Mouse (Mus musculus) left cerebral cortex, adult 18-20 months (tissue): ENCODE measurements around the gene Far2. TPM values are rescaled to one million over a fixed set of nuclear protein-coding genes. Genes with fewer than 3 reads are reported as not detected.

Experiments
- DNase-seq, 2 experiments: peaks; one replicate each; pipeline ENCODE4 v3.0.0; 2021 to 2022; ENCODE audit warnings: low spot score in 2 of 2, mixed read lengths in 1 of 2
- long read RNA-seq, 2 experiments: library from polyadenylated mRNA; stranded (forward); transcript quantifications; one replicate each; pipeline ENCODE4 v2.0.0; 2021
- total RNA-seq, 2 experiments: library from RNA; stranded (reverse); gene quantifications; 2 replicates each; pipeline ENCODE4 v1.2.3; 2021

Gene Far2
- total RNA-seq, result 10 to 100 TPM; 19.4 to 20.1 TPM
- long read RNA-seq, experiment 1, transcript Far2-201 (12 exons, 3,480 nt), result major isoform, 11 of 19 reads
- long read RNA-seq, experiment 1, partial matches to known transcripts, result 2 of 19 reads
- long read RNA-seq, experiment 1, other reads (novel, unspliced or antisense), result 6 of 19 reads
- long read RNA-seq, experiment 2, transcript Far2-201 (12 exons, 3,480 nt), result major isoform, 12 of 16 reads
- long read RNA-seq, experiment 2, partial matches to known transcripts, result 1 of 16 reads
- long read RNA-seq, experiment 2, other reads (novel, unspliced or antisense), result 3 of 16 reads

DNA sequence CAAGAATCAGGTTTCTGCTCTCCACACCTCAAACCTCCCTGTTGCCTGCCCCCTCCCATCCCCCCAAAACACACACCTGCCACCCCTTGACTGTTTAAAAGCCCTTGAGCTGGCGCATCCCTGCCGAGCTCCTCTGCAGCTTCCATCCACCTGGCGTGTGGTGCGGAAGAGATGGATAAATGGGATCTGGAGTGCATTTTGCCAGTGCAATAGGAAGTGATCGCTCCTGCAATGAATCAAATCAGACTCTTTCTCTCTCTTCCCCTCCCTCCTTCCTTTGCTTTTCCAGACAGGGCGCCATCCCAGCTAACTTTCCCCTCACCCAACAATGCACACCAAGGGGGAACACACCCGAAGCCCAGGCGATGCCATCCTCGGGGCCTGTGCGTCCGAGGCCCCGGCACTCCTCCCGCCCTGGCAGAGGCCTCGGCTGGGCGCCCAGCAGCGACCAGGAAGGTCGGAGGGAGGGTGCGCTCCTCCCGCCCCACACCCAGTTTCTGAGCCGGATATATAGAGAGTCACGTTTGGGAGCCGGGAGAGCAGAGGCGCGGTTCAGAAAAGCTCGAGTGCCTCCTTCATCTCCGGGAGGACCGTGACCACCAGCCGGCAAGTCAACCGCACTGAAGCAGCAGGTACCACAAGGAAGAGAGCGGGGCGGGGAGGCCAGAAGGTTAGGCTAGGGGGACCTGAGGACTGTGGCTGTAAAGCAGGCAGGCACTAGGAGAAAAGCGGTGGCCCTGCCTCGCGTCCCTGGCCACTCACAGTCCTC, at the start of gene Far2:
TSS of gene Far2 (plus strand) at position 379 of the 769 bp plus-strand sequence.
- DNase-seq, result peak; percentile 28 to 45

DNA sequence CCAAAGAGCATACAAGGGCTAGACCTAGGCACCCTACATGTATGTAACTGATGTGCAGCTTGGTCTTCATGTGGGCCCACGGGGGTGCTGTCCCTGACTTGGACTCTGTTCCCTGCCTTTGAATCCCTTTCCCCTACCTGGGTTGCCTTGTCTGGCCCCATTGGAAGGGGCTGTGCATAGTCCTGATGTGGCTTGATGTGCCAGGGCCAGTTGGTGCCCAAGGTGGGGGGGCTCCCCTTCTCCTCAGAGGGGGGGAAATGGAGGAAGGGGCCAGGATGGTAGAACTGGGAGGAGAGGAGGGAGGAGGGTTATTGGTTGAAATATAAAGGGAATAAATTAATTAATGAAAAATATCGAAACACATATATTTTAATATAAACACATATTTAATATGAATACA, 46.6 kb upstream of the Far2 start:
- no peak for DNase-seq

DNA sequence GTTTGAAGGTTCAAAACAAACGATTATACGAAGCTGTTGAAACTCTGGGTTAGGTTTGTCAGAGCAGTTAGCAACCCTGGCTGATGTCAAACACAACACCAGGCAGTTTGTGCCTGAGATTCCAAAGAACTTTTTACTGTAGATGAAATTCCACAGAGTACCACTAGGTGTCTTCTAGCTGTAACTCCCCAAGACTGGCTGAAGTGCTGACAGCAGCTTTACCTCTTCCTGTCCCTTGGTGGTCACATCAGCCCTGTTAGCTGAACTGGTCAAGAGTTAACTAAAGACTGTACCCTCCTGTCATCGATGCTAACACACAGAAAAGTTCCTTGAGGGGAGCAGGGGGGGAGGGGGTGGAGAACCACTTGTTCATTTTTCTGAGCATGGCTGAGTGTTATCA, 46.0 kb upstream of the Far2 start:
- DNase-seq, result no peak

DNA sequence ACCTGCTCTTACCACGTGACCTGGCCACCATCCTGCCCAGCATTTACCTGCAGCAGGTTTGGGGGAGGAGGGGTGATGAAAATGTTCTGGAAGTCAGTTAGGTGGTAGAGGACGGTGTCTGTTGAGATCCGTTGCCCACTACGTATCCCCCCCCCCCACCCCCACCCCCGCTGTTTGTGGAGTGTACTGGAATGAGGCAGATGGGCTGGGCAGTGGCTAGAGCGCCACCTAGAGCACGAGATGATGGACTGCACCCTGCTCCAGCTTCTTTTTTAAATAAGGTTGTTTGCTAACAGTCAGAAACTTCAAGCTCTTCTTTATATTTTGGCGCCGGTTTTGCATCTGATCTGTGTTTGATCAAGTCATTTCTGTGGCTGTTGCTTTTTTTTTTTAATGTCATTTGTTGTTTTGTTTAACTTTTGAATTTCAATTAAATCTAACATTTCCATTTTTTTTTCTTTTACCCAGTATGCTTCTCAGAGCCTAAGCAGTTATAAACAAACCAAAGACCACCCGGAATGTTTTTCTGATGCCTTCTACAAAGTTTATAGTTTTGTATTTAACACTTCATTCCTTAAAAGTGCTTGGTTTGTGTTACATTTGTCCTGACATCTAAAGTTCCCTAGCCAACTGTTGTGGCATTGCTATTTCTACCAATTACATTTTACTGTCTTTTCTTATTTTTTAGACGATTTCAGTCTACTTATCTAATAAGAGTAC, 40.8 kb upstream of the Far2 start:
- no peak for DNase-seq

DNA sequence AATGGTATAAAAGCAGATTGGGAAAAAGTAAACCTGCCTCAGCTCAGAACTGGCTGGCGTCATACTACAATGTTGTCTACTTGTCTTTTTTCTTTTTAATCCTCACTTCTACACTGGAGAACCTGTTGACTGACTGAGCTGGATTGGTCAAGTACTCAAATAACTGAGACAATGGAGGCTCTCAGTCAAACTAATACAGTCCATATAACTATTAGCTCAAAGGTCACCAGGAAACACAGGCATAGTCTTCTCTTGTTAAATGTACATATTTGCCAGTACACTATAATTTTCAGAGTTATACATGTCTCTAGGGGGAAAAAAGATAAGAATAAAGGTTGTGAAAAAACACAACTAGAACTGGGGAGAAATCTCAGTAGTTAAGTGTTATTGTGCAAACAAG, 6.3 kb upstream of the Far2 start:
- DNase-seq, result no peak

DNA sequence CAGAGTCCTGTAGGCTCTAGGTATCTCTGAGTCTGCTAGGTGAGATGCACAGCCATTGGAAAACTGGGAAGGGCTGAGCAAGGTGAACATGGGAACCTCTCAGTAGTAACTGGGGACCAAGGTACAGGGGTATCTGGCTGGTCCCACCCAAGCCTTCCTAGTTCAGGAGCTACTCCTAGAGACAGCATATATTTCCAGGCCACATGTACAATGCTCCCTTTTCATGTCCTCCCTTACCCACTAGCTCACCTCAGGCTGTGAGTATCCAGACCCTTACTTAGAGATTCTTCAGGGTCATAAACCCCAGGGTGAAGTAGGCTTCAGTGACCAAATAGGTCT, 560 bp downstream of the Far2 start:
- no peak for DNase-seq

DNA sequence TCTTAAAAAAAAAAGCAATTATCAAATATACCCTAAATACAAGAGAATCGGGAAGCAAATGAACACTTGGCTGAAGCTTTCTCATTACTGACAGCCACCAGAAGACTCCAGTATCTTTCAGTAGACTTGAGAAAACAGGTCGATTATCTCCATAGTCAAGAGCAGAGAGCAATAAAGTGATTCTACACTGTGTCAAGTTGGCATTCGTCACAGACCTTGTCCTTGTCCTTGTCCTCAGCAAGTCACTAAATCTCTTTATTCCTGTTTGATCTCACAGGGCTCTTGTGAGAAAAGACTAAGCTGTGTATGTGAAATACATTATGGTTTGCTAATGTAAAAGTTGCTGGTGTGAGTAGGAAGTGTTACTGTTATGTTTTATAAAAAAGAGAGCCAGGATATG, 16.1 kb downstream of the Far2 start:
- DNase-seq, result no peak

DNA sequence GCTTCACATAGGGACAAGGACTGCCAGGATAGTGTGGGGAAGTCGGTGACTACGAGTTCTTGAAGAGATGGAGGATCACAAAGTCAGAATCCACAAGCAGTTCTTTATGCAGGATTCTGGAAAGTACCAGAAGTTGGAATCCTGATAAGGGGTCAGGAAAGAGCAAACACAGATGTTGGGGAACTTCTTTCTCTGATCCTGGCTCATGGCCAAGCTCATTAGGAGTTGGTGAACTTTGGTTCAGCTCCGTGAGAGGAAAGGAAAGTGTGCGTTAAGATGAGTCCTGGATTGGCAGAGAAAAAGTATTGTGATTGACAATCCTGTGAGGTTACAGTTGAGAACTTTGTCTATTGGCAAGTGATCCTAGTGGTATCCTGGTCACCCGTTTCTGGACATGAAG, 19.2 kb downstream of the Far2 start:
- no peak for DNase-seq

DNA sequence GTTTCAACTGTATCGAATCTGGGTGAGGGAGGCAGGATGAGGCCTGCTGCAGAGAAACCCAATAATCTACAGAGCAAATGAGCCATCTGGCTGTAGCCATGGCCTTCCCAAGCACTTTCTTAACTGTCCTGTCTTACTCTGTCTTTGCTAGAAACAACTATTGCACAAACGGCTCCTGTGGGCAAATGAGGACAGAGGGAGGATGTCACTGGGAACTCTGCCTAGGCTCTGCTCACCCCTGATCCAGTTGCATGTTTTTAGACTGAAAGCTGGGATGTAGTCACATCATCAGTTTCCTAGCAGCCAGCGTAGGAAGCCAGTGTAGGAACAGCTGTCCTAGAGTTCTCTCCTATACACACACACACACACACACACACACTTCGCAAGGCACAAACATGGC, 21.7 kb downstream of the Far2 start:
- no peak for DNase-seq

DNA sequence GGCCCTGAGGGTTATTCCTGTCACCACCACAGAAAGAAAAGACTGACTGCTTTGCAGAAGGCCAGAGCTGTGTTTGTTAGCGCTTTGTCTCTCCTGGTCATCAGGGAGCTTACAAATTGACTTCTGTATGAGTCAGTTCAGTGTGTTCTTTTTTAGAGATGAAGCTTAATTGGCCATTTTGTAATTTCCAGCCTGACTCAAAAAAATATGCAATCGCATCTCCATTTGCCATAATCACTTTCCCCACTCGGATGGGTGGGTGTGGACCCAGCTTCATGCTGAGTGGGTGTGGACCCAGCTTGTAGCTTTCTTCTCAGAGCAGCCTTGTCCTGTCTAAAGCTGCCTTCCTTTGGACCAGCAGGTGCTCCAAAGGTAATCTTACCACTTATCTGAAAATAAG, 26.5 kb downstream of the Far2 start:
- no peak for DNase-seq

DNA sequence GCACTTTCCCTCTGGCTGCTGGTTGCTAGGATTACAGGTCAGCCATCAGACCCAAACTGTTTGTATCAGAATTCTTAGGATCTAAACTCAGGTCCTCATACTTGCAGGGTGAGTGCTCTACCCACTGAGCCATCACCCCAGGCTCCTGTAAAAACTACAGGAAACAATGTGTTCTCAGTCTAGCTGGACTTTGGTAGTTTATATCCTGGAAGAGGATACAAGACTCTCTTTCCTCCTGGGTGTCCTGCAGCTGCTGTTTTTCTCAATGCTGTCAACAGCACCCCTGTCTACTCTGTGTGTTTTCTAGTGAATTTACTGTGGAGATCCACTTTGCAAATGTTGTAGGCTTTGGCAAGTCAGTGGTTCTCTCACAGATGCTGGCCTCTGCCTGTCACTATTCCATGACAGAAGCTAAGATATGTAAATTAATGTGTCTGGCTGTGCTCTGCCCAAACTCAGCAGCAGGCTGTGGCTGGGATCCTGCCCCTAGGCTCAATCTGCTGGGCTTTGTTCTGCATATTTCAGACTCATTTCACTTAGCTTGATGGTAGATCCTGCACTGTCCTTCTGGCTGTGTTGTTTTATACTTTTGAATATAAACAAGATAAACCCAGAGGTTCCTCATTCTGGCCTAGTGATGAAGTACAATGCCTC, 27.3 kb downstream of the Far2 start:
- no peak for DNase-seq

DNA sequence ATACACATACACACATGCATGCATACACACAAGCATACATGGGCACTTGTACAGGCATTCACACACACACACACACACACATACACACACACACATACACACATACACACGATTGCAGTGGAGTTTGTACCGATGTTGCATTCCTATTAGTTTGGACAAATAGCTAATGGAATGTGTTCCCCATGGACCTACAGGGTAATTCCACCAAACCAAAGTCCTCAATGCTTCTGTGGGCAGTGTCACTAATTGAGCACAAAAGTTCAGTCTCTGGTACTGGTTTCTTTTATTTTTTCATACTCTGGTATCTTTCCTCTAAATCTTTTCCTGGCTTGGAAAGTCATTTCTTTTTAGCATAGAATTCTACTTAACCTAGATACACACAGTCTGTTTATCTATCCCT, 36.8 kb downstream of the Far2 start:
- DNase-seq, result no peak

DNA sequence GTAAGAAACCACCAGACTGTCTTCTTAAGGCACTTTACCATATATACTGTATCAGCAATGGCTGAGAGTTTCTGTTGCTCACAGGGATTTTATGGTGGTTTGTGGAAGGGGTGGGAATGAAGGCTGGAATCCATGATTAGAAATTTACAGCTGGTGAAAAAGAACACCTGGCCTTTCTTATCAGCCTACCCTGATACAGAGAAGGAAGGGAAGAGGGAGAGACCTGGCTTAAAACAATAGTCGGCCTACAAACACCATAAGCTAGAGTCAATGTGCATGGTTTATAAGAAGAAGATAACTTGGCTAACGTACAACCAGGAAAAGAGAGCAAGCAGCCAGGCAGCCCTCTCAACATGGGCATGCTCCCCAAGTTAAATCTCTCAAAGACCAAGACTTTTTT, 37.3 kb downstream of the Far2 start:
- no peak for DNase-seq

DNA sequence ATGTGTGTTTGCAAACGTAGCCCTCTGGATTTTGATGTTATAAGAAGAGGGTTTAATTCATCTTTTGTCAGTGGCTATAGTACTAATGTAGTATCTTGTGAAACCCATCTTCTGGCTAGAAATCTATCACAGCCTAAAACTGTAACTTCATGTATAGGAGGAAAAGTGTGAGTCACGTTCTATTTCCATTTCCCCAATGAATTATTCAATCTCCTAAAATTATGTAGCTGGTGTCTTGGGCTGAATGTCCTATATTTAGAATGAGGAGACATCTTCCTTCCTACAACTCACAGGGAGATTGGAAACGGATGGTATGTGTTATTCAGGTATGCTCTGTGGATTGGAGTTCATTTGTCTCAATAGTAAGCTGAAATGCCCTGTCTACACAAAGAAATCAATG, 50.0 kb downstream of the Far2 start:
- DNase-seq, result no peak

DNA sequence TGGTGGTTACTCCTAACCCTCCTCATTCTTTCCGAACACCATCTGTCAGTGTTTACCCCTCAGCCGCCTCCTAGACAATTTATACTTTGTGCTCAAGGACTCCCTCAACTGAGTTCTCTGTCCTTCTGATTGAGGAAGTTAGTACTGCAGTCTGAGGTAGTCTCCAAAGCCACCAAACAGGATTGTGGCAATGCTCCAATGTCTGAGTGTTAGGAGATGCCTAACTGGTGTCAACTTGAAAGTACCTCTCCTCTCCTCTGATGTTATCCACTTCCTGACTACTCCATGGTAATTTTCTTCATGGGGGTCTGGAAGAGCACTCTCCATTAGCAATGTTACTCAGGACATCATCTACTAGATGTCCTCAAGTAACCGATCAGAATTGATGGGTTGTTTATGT, 54.9 kb downstream of the Far2 start:
- no peak for DNase-seq

DNA sequence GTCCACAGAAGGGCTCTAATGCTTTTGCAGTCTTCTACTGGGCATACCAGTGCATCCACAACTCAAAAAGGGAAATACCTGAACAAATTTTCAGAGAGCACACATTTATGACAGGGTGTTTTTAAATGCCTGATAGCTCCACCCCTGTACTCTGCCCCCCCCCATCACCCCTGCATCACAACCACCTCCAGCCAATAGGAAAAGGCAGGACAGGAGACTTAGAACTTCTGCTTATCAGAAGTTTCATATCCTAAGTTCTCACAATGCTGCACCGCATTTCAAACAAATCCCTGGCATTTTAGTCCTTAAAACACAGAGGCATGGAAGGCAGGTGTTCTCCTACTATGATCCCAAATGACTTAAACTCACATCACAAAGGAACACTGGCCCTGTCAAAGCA, 55.4 kb downstream of the Far2 start:
- DNase-seq, result no peak

DNA sequence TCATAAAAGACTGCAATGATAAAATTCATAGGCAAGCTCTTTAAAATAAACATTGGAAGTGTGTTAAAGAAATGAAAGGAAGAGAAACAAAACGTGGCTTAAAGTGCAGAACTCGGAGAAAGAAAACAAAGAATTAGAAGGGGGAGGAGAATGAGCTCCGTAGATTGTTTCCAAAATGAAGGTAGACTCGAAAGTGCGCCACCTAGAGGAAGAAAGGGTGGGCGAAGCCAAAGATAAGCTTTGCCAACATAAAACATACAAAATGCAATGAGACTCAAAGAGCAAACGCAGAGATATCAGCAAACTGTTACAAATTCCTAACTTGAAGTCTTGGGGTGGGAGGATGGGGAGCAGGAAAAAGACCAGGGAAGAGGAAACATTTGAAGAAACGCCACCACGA, 57.2 kb downstream of the Far2 start:
- no peak for DNase-seq

DNA sequence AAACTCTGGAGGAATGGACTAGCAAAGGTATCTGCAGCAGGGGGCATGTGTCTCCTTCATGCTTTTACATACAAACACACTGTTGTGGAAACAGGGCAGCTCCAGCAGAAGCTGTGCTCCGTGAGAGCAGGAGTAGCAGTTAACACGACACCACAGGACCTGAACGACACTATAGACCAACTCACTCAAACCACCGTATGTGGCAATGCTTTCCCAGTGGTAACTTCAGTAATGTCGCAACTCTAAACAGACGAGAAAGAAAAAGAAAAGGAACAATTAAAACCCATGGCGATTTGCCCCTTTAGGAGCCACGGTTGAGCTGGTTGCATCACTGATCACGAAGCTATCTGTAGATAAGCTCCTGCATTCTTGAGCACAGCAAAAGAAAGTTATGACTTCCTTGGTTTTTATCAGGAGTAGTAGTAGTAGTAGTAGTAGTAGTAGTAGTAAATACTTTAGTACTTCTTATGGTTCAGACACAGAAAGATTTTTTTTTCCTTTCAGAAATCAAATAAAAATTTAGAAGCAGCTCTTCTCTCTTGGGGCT, 58.7 kb downstream of the Far2 start:
- DNase-seq, result no peak

DNA sequence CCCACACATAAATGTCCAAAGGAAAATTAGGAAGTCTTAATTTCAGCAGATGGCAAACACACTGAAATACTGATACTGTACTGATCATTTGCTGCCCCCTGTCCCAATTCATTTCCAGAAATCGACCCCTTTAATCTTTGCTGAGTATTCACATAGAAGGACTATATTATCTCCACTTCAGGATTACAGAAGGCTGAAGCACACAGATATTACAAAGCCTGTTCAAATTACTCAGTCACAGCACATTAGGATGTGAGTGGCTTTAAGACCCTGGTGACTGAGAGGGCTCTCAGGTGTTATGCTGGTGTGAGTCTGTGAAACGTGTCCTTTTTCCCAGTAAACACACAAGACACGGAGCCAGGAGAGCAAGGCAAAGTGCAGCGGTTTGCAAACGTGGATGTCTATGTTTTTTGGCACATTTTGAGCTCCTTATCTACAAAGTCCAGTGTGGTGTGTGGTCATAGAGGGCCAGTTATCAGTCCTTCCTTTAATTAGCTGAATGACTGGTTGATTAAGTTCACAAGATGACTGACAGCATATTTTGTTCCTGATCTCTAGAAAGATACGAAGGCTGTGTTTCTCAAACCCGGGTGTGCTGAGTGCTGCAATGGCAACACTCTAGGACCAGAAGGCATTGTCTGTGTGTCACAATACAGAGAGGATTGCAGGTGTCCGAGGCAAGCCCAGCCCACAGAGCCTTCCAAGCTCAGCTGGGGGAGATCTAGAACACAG, 61.8 kb downstream of the Far2 start:
- DNase-seq, result no peak

DNA sequence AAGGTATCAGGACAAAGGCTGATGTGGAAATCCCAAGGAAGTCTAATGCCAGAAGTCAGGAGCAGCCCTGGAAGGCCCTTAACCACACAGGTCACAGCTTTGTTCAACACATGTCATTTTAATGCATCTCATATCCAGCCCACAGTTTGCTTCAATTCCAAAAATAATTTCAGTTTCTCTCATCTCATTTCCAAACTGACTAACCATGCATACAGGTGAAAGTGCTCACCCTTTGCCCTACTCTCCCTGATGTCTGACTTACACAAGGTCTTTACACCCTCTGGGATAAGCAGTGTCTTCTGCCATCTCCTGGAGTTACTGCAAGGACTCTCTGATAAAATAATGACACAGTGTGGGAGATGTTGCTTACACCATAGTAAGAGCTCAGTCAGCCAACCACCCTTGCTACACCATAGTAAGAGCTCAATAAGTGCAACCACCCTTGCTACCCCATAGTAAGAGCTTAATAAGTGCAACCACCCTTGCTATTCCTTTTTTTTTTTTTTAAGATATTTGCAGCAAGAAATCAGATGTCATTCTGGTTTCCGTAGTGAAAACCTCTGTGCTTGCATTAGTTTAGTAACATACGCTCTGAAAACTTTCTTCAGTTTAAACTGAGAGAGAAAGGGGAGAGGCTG, 64.1 kb downstream of the Far2 start:
- DNase-seq, result no peak
